Mouse (Mus musculus) midbrain, embryonic 15.5 days (tissue): Measurements from ENCODE around the gene Snx10. TPM values are rescaled to one million over a fixed set of nuclear protein-coding genes. Genes with fewer than 3 reads are reported as not detected.
A peak's percentile ranks its signal among the peaks of the same experiment; 100 is the strongest.
"Not testable (repeated sequence)": the region's sequence is repeated elsewhere in the genome, so short reads cannot be mapped to it uniquely, and the experiment has no call there.

ENCODE experiments used
- ATAC-seq: fragments of 200-750 bp; cut with Nextera tagmentation; replicated peaks from 2 replicates; pipeline ENCODE4 v1.8.0; 2017; ENCODE audit warnings: moderate TSS enrichment
- H3K27ac ChIP-seq: fragments of 300-500 bp; sonication (generic); 2 replicates; pipeline ENCODE4 v1.5.1; 2015; ENCODE audit warnings: mild to moderate bottlenecking, inconsistent platforms
- H3K27me3 ChIP-seq: fragments of 300-500 bp; sonication (generic); replicated peaks from 2 replicates; pipeline ENCODE4 v1.6.1; 2015; ENCODE audit warnings: inconsistent platforms
- H3K36me3 ChIP-seq: fragments of 300-500 bp; sonication (generic); replicated peaks from 2 replicates; pipeline ENCODE4 v1.6.1; 2015; ENCODE audit warnings: inconsistent platforms
- H3K4me1 ChIP-seq: fragments of 300-500 bp; sonication (generic); 2 replicates; pipeline ENCODE4 v1.6.1; 2015; ENCODE audit warnings: inconsistent platforms
- H3K4me2 ChIP-seq: fragments of 300-500 bp; sonication (generic); 2 replicates; pipeline ENCODE4 v1.6.1; 2015; ENCODE audit warnings: inconsistent platforms, mild to moderate bottlenecking, moderate library complexity
- H3K4me3 ChIP-seq: fragments of 300-500 bp; sonication (generic); 2 replicates; pipeline ENCODE4 v1.5.1; 2015; ENCODE audit warnings: mild to moderate bottlenecking, inconsistent platforms
- H3K9ac ChIP-seq: fragments of 300-500 bp; sonication (generic); 2 replicates; pipeline ENCODE4 v1.6.1; 2015; ENCODE audit warnings: mild to moderate bottlenecking, inconsistent platforms
- H3K9me3 ChIP-seq: fragments of 300-500 bp; sonication (generic); 2 replicates; pipeline ENCODE4 v1.6.1; 2016; ENCODE audit warnings: inconsistent platforms
- WGBS: fragments of 180-500 bp; shearing (Covaris S2); methylation state at CpG from one replicate; pipeline ENCODE4 v1.1.7; 2015; ENCODE audit warnings: mixed read lengths; 5-methylcytosine and 5-hydroxymethylcytosine counted together
- polyA plus RNA-seq: library from polyadenylated mRNA; unstranded; fragments of >200 nt; fragmentation: Nextera tagmentation; extraction: Ambion mirVana; gene quantifications from 2 replicates; pipeline ENCODE4 v1.2.1, GENCODE M21; 2015

Snx10 gene
- 50.4 and 52.8 TPM in 2 replicates for polyA plus RNA-seq

DNA sequence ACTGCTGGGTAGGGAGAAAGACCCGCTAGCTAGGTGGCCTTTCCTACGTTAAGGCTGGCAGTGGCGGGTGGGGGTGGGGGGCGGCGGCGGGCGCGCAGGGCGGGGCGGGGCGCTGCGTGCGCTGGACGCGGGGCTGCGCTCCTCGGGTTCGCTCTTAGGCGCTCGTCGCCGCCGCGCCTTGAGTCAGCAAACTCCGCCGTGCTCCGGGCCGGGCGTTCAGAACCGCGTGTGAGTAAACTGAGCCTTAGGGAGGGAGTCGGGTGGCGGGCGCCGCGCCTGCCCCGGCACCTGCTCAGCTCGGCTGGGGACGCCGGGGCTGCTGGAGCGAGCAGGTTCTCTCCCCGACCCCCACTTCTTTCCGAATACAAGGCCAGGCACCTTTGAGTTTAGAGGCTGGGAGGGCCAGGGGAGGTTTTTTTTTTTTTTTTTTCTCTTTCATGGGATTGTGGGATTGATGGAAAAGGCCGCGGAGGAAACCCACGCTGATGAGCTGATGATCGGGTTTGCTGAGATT, at the start of gene Snx10:
Gene Snx10 (plus strand): TSS at position 95 of the 514 bp plus-strand sequence.
- no peaks in the 10 kb centered on the region for H3K36me3 ChIP-seq
- no peaks in the 10 kb centered on the region for H3K9me3 ChIP-seq
- H3K4me3 ChIP-seq: peak within 1 kb of the TSS; percentile 85
- WGBS: under 1% methylated on average over 47 of the region's 47 CpGs
- H3K27ac ChIP-seq: peak within 1 kb of the TSS; percentile 82
- H3K27me3 ChIP-seq: no peaks in the 10 kb centered on the region
- peak; percentile 74 for ATAC-seq
- H3K4me1 ChIP-seq: peaks cover 21% of the 10 kb centered on the region
- H3K4me2 ChIP-seq: peak within 1 kb of the TSS; percentile 72
- peak within 1 kb of the TSS; percentile 68 for H3K9ac ChIP-seq

DNA sequence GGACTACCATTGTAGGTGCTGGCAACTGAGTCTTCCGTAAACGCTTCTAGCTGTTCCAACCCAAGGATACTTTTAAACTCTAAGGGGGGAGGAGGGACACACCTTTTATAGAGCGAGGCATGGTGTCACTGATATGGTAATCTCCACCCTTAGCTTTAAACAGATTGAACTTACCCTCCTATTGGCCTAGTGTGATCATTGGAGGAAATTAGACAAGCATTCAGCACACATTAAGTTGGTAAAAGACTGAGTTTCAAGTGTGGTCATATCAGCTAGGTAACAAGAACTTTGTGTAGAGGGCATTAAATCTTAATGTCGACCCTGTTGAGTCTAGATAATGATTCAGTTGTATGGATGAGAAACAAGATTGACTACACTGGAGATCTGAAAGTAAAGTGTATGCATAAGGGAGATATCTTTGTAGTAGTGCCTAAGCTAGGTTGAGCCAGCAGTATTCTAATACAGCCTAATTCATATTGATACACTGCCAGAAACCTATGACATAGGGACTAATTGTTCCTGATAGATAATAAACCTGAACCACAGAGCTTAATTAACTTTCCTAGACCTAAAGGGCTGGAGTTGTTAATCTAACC, 44.5 kb upstream of the Snx10 start:
- Histone ChIP-seq H3K9me3 (no peaks in the 10 kb centered on the region), H3K4me2 (no peak overlapping the region), H3K36me3 (peaks cover 52% of the 10 kb centered on the region), H3K27ac (no peak overlapping the region), H3K27me3 (no peaks in the 10 kb centered on the region), H3K4me3 (no peak overlapping the region), H3K9ac (no peak overlapping the region), H3K4me1 (peaks cover under 1% of the 10 kb centered on the region; the same call in 1 of the 2 replicates)
- 94% methylated on average over 4 of the region's 4 CpGs for WGBS
- no peak for ATAC-seq

DNA sequence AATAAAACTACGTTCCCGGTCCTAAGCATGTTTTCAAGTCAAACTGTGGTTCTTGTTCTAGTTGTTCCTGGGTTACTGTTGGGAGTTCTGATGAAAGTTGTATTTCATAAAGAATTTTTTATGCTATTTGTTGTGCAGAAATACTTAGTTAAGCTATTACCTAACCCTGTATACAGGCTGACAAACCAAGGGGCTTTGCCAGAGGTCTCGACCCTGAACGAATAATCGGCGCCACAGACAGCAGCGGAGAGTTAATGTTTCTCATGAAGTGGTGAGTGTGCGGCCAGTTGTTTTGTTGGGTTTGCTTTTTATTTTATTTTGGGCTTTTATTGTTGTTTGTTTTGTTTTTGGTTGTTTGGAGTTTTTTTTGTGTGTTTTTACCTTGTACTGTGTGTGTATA, 42.2 kb upstream of the Snx10 start:
- Histone ChIP-seq H3K4me1 (no peaks in the 10 kb centered on the region), H3K9ac (no peak overlapping the region), H3K4me2 (no peak overlapping the region), H3K27ac (no peak overlapping the region), H3K27me3 (no peaks in the 10 kb centered on the region), H3K36me3 (peaks cover 46% of the 10 kb centered on the region), H3K9me3 (no peaks in the 10 kb centered on the region), H3K4me3 (no peak overlapping the region)
- ATAC-seq: no peak
- WGBS: 95% methylated on average over 8 of the region's 8 CpGs

DNA sequence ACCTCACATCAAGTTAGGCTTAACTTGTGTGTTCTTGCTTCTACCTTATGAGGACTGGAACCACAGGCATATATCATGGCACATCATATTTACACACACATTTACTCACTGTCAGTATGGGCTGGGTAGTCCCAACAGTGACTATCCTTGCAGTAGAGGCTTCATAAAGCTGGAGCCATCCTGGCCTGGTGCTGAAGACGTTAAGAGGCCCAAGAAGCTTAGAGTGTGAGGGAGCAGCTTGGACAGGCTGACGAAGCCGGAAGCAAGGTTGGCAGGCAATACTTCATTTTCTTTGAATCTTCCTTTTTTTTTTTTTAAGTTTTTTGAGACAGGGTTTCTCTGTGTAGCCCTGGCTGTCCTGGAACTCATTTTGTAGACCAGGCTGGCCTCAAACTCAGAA, 39.8 kb upstream of the Snx10 start:
- Histone ChIP-seq H3K9me3 (no peaks in the 10 kb centered on the region), H3K4me2 (no peak overlapping the region), H3K27me3 (no peaks in the 10 kb centered on the region), H3K4me1 (no peaks in the 10 kb centered on the region), H3K9ac (no peak overlapping the region), H3K27ac (no peak overlapping the region), H3K36me3 (peaks cover 41% of the 10 kb centered on the region), H3K4me3 (no peak overlapping the region)
- WGBS: 92% methylated on average over 3 of the region's 3 CpGs
- ATAC-seq: no peak

DNA sequence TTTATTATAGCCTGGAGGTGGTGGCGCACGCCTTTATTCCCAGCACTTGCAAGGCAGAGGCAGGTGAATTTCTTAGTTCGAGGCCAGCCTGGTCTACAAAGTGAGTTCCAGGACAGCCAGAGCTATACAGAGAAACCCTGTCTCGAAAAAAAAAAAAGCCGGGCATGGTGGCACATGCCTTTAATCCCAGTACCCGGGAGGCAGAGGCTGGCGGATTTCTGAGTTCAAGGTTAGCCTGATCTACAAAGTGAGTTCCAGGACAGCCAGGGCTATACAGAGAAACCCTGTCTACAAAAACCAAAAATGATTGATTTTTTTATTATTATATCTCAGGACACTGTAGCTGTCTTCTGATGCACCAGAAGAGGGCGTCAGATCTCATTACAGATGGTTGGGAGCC, 39.1 kb upstream of the Snx10 start:
- not testable (repeated sequence) for H3K4me3 ChIP-seq, H3K4me1 ChIP-seq, H3K27ac ChIP-seq, H3K9ac ChIP-seq, ATAC-seq, H3K9me3 ChIP-seq, H3K27me3 ChIP-seq, H3K4me2 ChIP-seq
- WGBS: 91% methylated on average over 8 of the region's 8 CpGs
- peaks cover 36% of the 10 kb centered on the region for H3K36me3 ChIP-seq

DNA sequence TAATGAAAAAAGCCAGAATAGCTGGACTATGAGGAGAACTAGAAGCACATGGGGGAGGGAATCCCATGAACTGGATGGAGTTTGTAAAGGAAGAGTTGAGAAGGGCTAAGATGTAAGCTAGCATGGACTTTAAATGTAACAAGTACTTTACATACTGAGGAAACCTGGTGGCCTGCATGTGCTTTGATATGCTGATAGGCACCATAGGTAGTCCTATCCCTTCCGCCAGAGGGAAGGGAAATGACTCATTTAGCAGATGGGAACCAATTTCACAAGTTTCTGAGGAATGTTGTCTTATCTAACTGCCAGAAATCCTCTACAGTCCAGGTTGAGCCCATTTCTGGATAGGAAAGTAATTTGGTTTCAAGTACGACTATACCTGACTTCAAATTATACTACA, 38.1 kb upstream of the Snx10 start:
- ATAC-seq: no peak
- Histone ChIP-seq H3K27me3 (no peaks in the 10 kb centered on the region), H3K36me3 (peaks cover 26% of the 10 kb centered on the region), H3K4me1 (no peaks in the 10 kb centered on the region), H3K4me2 (no peak overlapping the region), H3K9me3 (no peaks in the 10 kb centered on the region), H3K27ac (no peak overlapping the region), H3K4me3 (no peak overlapping the region), H3K9ac (no peak overlapping the region)
- WGBS: 75% methylated on average over 2 of the region's 2 CpGs

DNA sequence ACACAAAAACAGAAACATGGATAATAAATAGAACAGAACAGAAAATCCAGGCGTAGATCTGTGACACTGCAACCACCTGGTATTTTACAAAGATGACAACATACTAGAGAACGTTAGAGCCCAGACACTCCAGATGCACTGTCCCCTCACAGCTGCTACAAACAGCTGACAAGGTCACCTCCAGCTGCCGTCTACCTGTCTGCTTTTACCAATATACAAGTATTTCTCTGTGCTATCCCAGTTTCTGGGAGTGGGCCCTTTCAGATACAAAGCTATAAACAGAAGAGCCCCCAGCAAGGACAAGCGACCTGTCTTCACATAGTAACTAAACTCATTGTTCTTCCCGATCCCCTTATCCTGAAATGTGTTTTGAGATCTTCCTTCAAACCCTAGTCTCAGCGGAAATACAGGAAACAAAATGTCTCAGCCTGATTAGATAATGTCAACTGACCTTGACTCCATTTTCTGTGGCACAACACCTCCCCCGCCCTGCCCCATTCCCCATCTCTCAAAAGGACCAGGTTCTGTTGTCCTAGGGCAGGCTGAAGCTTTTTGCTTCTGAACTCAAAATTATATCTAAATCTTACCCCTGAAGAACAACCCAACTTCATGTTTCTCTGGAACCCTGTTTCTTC, 37.5 kb upstream of the Snx10 start:
- no peak overlapping the region for H3K4me3 ChIP-seq
- no peak overlapping the region for H3K27ac ChIP-seq
- no peak overlapping the region for H3K4me2 ChIP-seq
- H3K27me3 ChIP-seq: no peaks in the 10 kb centered on the region
- no peak overlapping the region for H3K9ac ChIP-seq
- H3K4me1 ChIP-seq: no peaks in the 10 kb centered on the region
- WGBS: 79% methylated on average over 7 of the region's 7 CpGs
- ATAC-seq: no peak
- peaks cover 23% of the 10 kb centered on the region; the same call in 1 of the 2 replicates for H3K36me3 ChIP-seq
- H3K9me3 ChIP-seq: no peaks in the 10 kb centered on the region

DNA sequence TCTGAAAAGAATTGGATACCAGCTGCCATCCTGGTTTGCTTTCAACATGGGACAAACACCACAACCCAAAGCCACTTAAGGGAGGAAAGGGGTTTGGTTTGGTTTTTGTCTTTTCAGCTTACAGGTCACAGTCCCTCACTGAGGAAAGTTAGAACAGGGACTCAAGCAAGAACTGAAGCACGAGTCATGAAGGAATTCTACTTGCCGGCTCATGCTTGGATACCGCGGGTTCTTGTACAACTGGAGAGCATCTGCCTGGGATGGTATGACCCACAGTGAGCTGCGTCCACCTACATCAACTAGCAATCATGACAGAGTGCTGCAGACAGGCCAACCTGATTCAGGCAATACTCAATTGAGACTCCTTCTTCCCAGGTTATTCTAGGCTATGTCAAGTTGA, 37.0 kb upstream of the Snx10 start:
- 93% methylated on average over 5 of the region's 5 CpGs for WGBS
- Histone ChIP-seq H3K27me3 (no peaks in the 10 kb centered on the region), H3K4me3 (no peak overlapping the region), H3K9me3 (no peaks in the 10 kb centered on the region), H3K36me3 (peaks cover 19% of the 10 kb centered on the region; the same call in 1 of the 2 replicates), H3K4me2 (no peak overlapping the region), H3K9ac (no peak overlapping the region), H3K27ac (no peak overlapping the region), H3K4me1 (no peaks in the 10 kb centered on the region)
- no peak for ATAC-seq

DNA sequence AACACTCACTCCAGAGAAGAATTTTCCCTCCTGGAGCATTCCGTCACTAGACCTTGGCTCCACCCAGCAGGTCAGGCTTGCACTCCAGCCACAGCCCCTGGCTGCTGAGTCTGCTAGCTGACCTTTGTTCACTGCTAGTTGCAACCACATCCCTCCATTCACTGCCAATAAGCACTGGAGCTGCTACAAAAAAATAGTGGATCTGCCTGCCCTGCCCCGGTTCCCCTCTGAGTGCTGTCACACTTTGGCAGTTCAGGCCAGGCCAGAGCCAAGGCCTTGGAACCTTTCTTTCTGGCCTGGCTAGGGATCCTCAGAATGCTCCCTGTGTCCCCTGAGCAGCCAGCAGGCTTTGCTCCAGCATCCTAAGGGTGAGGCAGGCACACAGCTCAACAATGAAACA, 33.9 kb upstream of the Snx10 start:
- no peak for ATAC-seq
- 0 out of 2 replicates have a peak, but pooled peaks cover 4% of the 10 kb centered on the region for H3K36me3 ChIP-seq
- WGBS: 66% methylated on average over 2 of the region's 2 CpGs

DNA sequence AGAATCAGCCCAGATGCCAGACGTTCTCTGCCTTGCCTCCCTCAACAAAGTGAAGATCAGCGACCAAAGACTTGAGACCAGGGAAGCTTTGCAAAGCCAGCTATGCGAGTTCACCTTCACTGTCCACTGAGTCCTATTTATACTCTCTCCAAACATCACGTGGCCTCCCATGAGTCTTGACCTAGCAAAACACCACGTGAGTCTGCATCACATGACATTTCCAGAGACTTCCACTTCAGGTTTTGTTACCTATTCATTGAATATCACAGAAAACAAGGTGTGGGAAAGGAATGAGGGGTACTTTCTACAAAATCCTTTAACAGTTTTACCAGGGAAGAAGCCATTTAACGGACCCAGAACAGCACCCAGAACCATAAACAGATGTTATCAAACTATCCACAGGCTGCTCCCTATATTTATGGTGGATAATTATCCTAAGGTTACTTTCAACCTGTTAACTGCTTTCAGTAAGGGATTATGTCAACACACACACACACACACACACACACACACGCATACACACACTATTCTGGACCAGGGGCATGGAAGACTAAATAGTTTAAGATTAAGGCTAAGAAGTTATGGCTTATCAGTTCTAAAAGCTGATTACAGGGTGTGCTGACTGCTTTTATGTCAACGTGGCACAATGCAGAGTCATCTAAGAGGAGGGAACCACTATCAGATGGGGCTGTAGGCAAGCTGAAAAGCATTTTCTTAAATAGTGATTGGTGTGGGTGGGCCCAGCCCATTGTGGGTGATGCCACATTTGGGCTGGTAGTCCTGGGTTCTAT, 26.2 kb upstream of the Snx10 start:
- ATAC-seq: no peak
- Histone ChIP-seq H3K4me1 (no peaks in the 10 kb centered on the region), H3K4me2 (no peak overlapping the region), H3K9me3 (no peaks in the 10 kb centered on the region), H3K27me3 (no peaks in the 10 kb centered on the region), H3K36me3 (no peaks in the 10 kb centered on the region), H3K27ac (no peak overlapping the region), H3K9ac (no peak overlapping the region), H3K4me3 (no peak overlapping the region)
- WGBS: 79% methylated on average over 8 of the region's 8 CpGs

More for the DNA sequence above, 33.9 kb upstream of the Snx10 start:
- Histone ChIP-seq H3K27me3 (no peaks in the 10 kb centered on the region), H3K4me3 (no peak overlapping the region), H3K9ac (no peak overlapping the region), H3K4me2 (no peak overlapping the region), H3K9me3 (no peaks in the 10 kb centered on the region), H3K4me1 (no peaks in the 10 kb centered on the region), H3K27ac (no peak overlapping the region)

DNA sequence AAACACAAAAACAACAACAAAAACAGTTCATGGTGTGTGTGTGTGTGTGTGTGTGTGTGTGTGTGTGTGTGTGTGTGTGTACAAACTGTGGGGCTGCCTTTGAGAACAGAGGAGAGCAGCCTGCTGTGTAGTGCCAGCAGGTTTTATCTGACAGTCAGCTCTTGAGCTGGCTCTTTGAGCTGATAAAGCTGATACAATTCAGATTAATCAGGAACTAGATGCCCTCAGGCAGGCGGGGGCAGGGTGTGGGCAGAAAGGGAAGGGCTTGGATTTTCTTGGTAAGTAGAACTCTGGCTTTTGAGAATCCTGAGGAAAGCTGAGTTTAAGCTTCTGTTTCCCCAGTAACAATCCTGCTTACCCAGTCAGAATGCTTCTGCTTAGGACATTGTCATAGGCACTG, 18.0 kb upstream of the Snx10 start:
- no peak overlapping the region for H3K27ac ChIP-seq
- no peaks in the 10 kb centered on the region for H3K9me3 ChIP-seq
- H3K36me3 ChIP-seq: no peaks in the 10 kb centered on the region
- no peak overlapping the region for H3K4me2 ChIP-seq
- 33% methylated on average over 1 of the region's 1 CpGs for WGBS
- H3K4me1 ChIP-seq: no peaks in the 10 kb centered on the region
- no peak for ATAC-seq
- H3K27me3 ChIP-seq: no peaks in the 10 kb centered on the region
- H3K9ac ChIP-seq: no peak overlapping the region
- H3K4me3 ChIP-seq: no peak overlapping the region

DNA sequence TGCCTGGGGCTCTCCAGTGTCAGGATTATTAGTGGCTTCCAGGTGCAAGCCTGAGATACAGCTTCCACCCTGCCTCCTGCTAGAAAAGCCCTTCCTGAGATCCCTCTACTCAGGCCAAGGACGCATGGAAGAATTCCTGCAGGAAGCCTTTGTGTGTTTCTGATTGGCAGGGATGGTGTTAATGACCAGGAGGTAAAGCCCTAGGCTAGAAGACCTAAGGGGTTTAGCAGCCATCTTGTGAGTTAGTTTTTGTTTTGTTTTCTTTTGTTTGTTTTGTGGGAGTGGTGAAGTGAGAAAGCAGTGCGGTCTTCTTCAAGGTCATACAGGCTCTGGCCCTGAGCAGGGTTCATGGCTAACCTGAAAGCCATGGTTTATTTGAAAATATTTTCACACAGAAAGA, 16.1 kb upstream of the Snx10 start:
- no peaks in the 10 kb centered on the region for H3K9me3 ChIP-seq
- H3K27ac ChIP-seq: no peak overlapping the region
- 75% methylated on average over 2 of the region's 2 CpGs for WGBS
- no peak overlapping the region for H3K9ac ChIP-seq
- H3K27me3 ChIP-seq: no peaks in the 10 kb centered on the region
- H3K36me3 ChIP-seq: no peaks in the 10 kb centered on the region
- no peaks in the 10 kb centered on the region for H3K4me1 ChIP-seq
- no peak for ATAC-seq
- H3K4me3 ChIP-seq: no peak overlapping the region
- no peak overlapping the region for H3K4me2 ChIP-seq
